Mouse (Mus musculus) CH12.LX (cell line): Measurements from ENCODE around the gene Zfp148.

Experiments
- EP300 ChIP-seq: IDR thresholded peaks from 2 replicates; pipeline ENCODE4 v1.6.1; 2011; ENCODE audit warnings: low read length, improper control_type of control experiment
- SIN3A ChIP-seq: IDR thresholded peaks from 2 replicates; pipeline ENCODE4 v1.6.1; 2012; ENCODE audit warnings: low read length, improper control_type of control experiment, inconsistent platforms

- no peak for TF ChIP-seq EP300
- no peak for TF ChIP-seq SIN3A
Observed at GRCm38 (mm10) chr16:33383584-33383983, 2.9 kb downstream of the Zfp148 start.
